Mouse (Mus musculus): ENCODE measurements around the gene Dbndd2. TPM values are rescaled to one million over a fixed set of nuclear protein-coding genes. Genes with fewer than 3 reads are reported as not detected.
A peak's percentile ranks its signal among the peaks of the same experiment; 100 is the strongest.

Dbndd2 gene
- total RNA-seq, 2 experiments from 2014 or later, result 3.9 TPM; not detected in 1

DNA sequence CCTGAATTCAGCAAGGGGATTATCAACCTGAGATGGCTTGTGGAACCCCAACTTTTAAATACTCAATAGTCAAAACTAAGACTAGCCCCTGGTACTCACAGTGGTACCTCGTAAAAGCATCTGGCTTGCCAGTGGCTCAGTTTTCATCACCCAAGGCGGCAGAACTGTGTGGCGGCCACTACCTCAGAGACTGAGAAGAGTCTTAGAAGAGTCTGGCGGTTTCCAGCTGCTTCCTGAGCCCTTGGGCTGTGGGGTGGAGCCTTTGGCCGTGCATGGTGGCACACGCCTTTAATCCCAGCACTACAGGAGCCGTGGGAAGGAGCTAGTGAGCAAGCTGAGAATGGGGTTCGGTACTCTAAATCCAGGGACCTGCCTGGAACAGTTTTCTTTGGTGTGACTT is 36.4 kb downstream of the Dbndd2 start:
- no peak for ATAC-seq (replicated peaks; ENCODE audit: low FRiP score, poor library complexity, severe bottlenecking)

DNA sequence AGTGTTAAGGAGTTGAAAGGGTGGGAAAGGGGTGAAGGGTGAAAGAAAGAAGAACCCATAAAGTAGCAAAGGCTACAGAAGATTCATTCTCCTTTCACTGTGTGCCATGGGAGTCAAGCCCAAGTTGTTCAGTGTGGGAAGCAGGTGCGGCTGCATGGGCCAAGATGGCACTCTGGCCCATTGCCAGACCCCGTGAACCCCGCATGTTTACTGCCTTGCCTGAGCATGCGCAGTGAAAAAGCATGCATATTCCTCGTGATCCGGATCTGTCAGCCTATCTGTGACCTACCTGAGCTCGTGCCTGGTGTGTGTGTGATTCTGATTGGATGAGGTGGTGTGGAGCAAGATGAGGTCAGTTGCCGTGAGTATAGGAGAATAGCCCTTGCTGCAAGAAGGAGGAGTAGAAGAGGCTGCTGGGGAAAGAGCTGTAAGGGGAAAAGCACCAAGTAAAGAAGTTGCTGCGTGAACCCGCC is 37.4 kb downstream of the Dbndd2 start:
- no peak for ATAC-seq (replicated peaks; ENCODE audit: low FRiP score, poor library complexity, severe bottlenecking)

DNA sequence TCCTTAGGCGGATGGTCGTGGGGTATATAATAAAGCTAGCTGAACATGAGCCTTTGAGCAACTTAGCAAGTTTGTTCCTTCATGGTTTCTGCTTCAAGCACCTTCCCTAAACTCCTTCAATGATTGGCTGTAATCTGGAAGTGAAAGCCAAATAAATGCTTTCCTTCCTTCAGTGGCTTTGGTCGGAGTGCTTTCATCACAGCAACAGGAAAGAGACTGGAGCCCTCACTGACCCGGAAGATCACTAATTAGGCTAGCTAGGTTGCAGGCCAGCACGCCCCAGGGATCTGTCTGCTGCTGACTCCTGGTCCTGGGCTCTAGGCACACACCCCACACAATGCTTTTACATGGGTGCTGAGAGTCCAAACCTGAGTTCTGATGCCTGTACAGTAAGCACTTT is 42.7 kb downstream of the Dbndd2 start:
- no peak for ATAC-seq (replicated peaks; ENCODE audit: low FRiP score, poor library complexity, severe bottlenecking)

DNA sequence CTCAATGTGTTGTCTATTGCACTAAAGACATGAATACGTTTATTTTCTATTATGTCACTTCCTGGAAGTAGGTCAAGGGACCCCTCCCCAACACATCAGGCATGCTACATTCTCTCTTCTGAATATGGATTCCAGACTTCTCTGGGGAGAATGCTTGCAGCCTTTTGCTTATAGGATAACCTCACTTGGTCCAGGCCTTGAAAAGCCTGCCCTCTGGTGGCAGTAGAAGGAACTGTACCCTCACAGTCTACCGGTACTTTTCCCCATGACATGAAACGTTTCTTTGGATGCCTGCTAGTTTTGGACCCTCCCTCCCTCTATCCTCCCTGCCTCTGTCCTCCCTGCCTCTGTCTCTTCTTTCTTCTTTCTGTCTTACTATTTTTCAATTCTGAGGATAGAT is 45.3 kb downstream of the Dbndd2 start:
- ATAC-seq (replicated peaks; ENCODE audit: low FRiP score, poor library complexity, severe bottlenecking), result peak; percentile 56

DNA sequence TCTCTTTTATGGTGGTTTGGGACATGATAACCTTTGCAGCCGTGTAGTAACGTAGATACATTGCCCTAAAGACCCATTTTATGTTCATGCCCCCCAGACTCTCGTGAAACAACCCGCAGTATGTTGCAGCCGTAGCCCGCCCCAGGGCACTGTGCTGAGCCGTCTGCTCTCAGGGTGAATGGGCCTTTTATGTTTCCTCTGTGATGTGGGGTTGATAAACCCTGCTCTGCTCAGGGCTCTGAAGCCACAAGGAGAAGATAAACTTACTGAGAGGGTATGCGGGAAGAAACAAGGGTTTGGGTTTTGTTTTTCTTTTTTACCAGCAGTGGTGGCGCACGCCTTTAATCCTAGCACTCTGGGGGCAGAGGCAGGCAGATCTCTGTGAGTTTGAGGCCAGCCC is 48.4 kb downstream of the Dbndd2 start:
- no peak for ATAC-seq (replicated peaks; ENCODE audit: low FRiP score, poor library complexity, severe bottlenecking)

DNA sequence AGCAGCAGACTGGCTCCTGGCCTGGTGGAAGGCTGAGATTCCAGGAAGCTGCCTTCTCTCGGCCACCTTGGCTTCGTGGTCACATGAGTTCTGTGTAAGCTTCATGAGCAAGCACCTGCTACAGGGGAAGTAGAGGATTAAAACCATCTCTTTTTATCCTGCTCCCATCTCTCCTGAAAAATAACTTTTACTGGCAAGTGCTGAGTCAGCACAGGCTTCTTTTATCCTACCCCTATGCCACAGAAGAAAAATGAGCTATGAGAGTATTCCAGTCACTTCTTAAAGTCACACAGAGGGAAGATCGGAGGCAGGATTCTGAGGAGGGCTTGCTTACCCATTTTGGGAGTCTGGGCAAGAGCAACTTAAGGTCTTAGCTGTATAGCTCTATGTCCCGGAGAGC is 51.1 kb downstream of the Dbndd2 start:
- no peak for ATAC-seq (replicated peaks; ENCODE audit: low FRiP score, poor library complexity, severe bottlenecking)

DNA sequence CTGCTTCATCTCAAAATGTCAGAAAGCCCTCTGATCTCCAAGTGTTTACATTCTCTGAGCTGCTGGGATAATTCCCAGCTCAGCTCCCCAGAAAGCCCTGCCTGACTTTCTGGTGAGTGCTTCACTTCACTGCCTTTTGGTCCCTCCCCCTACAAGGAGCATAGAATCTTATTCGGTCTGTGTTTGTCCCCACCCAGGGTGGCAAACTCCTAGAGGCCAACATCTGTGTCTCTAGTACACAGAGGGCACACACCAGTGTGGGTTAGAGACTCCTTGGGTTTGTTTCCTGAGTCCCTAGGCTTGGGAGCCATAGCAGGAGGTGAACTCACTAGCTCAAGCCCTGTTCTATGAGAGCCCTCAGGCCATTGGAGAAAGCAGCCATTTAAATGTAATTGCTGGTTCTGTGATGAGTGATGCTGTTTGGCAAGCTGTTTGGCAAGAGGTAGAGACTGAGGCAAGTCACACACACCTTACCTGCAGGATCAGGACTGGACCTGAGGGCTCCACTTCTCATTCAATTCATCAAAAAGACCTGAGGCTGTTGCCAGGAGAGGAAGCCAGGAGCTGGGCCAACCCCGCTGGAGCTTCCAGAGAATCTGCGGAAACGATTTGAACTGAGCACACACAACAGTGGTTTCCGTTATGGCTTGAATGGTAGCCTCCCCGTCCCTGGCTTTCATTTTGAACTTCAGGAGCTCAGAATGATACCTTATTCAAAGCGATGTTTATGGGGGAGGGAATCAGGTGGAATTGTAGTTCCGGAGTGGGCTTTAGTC is 54.9 kb downstream of the Dbndd2 start:
- ATAC-seq (replicated peaks; ENCODE audit: low FRiP score, poor library complexity, severe bottlenecking), result no peak

DNA sequence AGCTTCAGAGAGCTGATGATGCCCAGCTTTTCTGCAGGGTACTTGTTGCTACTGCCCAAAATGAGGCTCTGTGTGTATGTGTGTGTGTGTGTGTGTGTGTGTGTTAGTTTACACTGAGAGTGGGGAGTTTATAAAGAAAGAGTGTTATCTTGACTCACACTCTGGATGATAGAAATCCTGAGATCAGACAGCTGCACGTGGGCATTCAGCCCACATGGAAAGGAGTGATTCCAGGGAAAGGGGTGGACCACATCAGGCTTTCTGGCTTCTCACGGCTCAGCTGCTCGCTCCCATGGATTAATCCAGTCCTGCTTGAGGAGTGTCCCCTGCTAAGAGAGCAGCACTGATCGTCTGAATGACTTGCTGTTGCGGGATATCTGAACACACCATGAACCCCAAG is 56.2 kb downstream of the Dbndd2 start:
- no peak for ATAC-seq (replicated peaks; ENCODE audit: low FRiP score, poor library complexity, severe bottlenecking)

DNA sequence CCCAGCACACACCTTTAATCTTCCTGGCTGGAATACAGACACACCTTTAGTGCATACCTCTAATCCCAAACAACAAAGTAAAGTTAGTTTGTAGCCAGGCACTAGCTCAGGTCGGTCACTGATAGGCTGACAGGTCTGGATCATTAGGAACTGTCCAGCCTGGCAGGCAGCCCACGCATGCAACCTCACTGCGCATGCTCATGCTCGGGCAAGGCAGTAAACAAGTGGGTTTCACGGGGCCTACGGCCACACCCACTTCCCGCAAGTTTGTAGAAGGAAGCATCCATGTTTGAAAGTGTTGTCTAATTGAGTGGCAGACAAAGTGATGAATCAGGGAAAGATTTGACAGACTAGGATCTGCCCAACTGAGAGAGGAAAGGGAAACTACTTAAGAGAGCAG is 56.7 kb downstream of the Dbndd2 start:
- no peak for ATAC-seq (replicated peaks; ENCODE audit: low FRiP score, poor library complexity, severe bottlenecking)

Other genes starting within 250 kb of the Dbndd2 start
- not detected in 2 replicates for gene Svs2, start 247.6 kb upstream of the Dbndd2 start, total RNA-seq (2015; ENCODE audit: low replicate concordance)
- not detected in 2 replicates for gene Svs2, start 247.6 kb upstream of the Dbndd2 start, total RNA-seq (2017; ENCODE audit: low replicate concordance)
- gene Svs3b, start 229.5 kb upstream of the Dbndd2 start, total RNA-seq (2015; ENCODE audit: low replicate concordance), result not detected in 2 replicates
- not detected in 2 replicates for gene Svs3b, start 229.5 kb upstream of the Dbndd2 start, total RNA-seq (2017; ENCODE audit: low replicate concordance)
- not detected in 2 replicates for gene Svs4, start 207.6 kb upstream of the Dbndd2 start, total RNA-seq (2015; ENCODE audit: low replicate concordance)
- not detected in 2 replicates for gene Svs4, start 207.6 kb upstream of the Dbndd2 start, total RNA-seq (2017; ENCODE audit: low replicate concordance)
- gene Svs3a, start 196.8 kb upstream of the Dbndd2 start, total RNA-seq (2015; ENCODE audit: low replicate concordance), result not detected in 2 replicates
- gene Svs3a, start 196.8 kb upstream of the Dbndd2 start, total RNA-seq (2017; ENCODE audit: low replicate concordance), result not detected in 2 replicates
- not detected in 2 replicates for gene Svs6, start 169.4 kb upstream of the Dbndd2 start, total RNA-seq (2015; ENCODE audit: low replicate concordance)
- not detected in 2 replicates for gene Svs6, start 169.4 kb upstream of the Dbndd2 start, total RNA-seq (2017; ENCODE audit: low replicate concordance)
- gene Svs5, start 153.4 kb upstream of the Dbndd2 start, total RNA-seq (2015; ENCODE audit: low replicate concordance), result not detected in 2 replicates
- gene Svs5, start 153.4 kb upstream of the Dbndd2 start, total RNA-seq (2017; ENCODE audit: low replicate concordance), result not detected in 2 replicates
- 78.0 and 99.7 TPM in 2 replicates for gene Slpi, start 97.0 kb upstream of the Dbndd2 start, total RNA-seq (2015; ENCODE audit: low replicate concordance)
- gene Slpi, start 97.0 kb upstream of the Dbndd2 start, total RNA-seq (2017; ENCODE audit: low replicate concordance), result 6.9 and 12.7 TPM in 2 replicates
- not detected in 2 replicates for gene Rbpjl, start 83.0 kb upstream of the Dbndd2 start, total RNA-seq (2015; ENCODE audit: low replicate concordance)
- not detected in 2 replicates for gene Rbpjl, start 83.0 kb upstream of the Dbndd2 start, total RNA-seq (2017; ENCODE audit: low replicate concordance)
- not detected in 2 replicates for gene Matn4, start 80.9 kb upstream of the Dbndd2 start, total RNA-seq (2015; ENCODE audit: low replicate concordance)
- not detected in 2 replicates for gene Matn4, start 80.9 kb upstream of the Dbndd2 start, total RNA-seq (2017; ENCODE audit: low replicate concordance)
- 0.38 and 0.42 TPM in 2 replicates for gene Sdc4, start 42.2 kb upstream of the Dbndd2 start, total RNA-seq (2015; ENCODE audit: low replicate concordance)
- 0.09 and 0.98 TPM in 2 replicates for gene Sdc4, start 42.2 kb upstream of the Dbndd2 start, total RNA-seq (2017; ENCODE audit: low replicate concordance)
- 7.1 and 9.8 TPM in 2 replicates for gene Sys1, start 29.1 kb upstream of the Dbndd2 start, total RNA-seq (2015; ENCODE audit: low replicate concordance)
- 3.7 and 17.0 TPM in 2 replicates for gene Sys1, start 29.1 kb upstream of the Dbndd2 start, total RNA-seq (2017; ENCODE audit: low replicate concordance)
- not detected in 2 replicates for gene Gm20458, start 25.1 kb upstream of the Dbndd2 start, total RNA-seq (2015; ENCODE audit: low replicate concordance)
- gene Gm20458, start 25.1 kb upstream of the Dbndd2 start, total RNA-seq (2017; ENCODE audit: low replicate concordance), result not detected in 2 replicates
- not detected in 2 replicates for gene Trp53tg5, start 12.4 kb upstream of the Dbndd2 start, total RNA-seq (2015; ENCODE audit: low replicate concordance)
- gene Trp53tg5, start 12.4 kb upstream of the Dbndd2 start, total RNA-seq (2017; ENCODE audit: low replicate concordance), result not detected in 2 replicates
- gene Pigt, start 11.4 kb downstream of the Dbndd2 start, total RNA-seq (2015; ENCODE audit: low replicate concordance), result 13.6 and 17.1 TPM in 2 replicates
- gene Pigt, start 11.4 kb downstream of the Dbndd2 start, total RNA-seq (2017; ENCODE audit: low replicate concordance), result 7.0 and 8.6 TPM in 2 replicates
- not detected in 2 replicates for gene Wfdc2, start 76.3 kb downstream of the Dbndd2 start, total RNA-seq (2015; ENCODE audit: low replicate concordance)
- gene Wfdc2, start 76.3 kb downstream of the Dbndd2 start, total RNA-seq (2017; ENCODE audit: low replicate concordance), result not detected in 2 replicates
- gene Spint3, start 87.4 kb downstream of the Dbndd2 start, total RNA-seq (2015; ENCODE audit: low replicate concordance), result not detected in 2 replicates
- gene Spint3, start 87.4 kb downstream of the Dbndd2 start, total RNA-seq (2017; ENCODE audit: low replicate concordance), result not detected in 2 replicates
- gene Wfdc6a, start 99.3 kb downstream of the Dbndd2 start, total RNA-seq (2015; ENCODE audit: low replicate concordance), result not detected in 2 replicates
- not detected in 2 replicates for gene Wfdc6a, start 99.3 kb downstream of the Dbndd2 start, total RNA-seq (2017; ENCODE audit: low replicate concordance)
- not detected in 2 replicates for gene Eppin, start 107.5 kb downstream of the Dbndd2 start, total RNA-seq (2015; ENCODE audit: low replicate concordance)
- gene Eppin, start 107.5 kb downstream of the Dbndd2 start, total RNA-seq (2017; ENCODE audit: low replicate concordance), result not detected in 2 replicates
- not detected in 2 replicates for gene Wfdc6b, start 127.4 kb downstream of the Dbndd2 start, total RNA-seq (2015; ENCODE audit: low replicate concordance)
- gene Wfdc6b, start 127.4 kb downstream of the Dbndd2 start, total RNA-seq (2017; ENCODE audit: low replicate concordance), result not detected in 2 replicates
- gene Wfdc8, start 127.5 kb downstream of the Dbndd2 start, total RNA-seq (2015; ENCODE audit: low replicate concordance), result not detected in 2 replicates
- not detected in 2 replicates for gene Wfdc8, start 127.5 kb downstream of the Dbndd2 start, total RNA-seq (2017; ENCODE audit: low replicate concordance)
- not detected in 2 replicates for gene Wfdc16, start 152.7 kb downstream of the Dbndd2 start, total RNA-seq (2015; ENCODE audit: low replicate concordance)
- not detected in 2 replicates for gene Wfdc16, start 152.7 kb downstream of the Dbndd2 start, total RNA-seq (2017; ENCODE audit: low replicate concordance)
- gene Wfdc10, start 169.9 kb downstream of the Dbndd2 start, total RNA-seq (2015; ENCODE audit: low replicate concordance), result not detected in 2 replicates
- not detected in 2 replicates for gene Wfdc10, start 169.9 kb downstream of the Dbndd2 start, total RNA-seq (2017; ENCODE audit: low replicate concordance)
- not detected in 2 replicates for gene Wfdc9, start 170.5 kb downstream of the Dbndd2 start, total RNA-seq (2015; ENCODE audit: low replicate concordance)
- gene Wfdc9, start 170.5 kb downstream of the Dbndd2 start, total RNA-seq (2017; ENCODE audit: low replicate concordance), result not detected in 2 replicates
- gene Wfdc11, start 188.0 kb downstream of the Dbndd2 start, total RNA-seq (2015; ENCODE audit: low replicate concordance), result not detected in 2 replicates
- 0.77 TPM in 1 of 2 replicates, not detected in the other for gene Wfdc11, start 188.0 kb downstream of the Dbndd2 start, total RNA-seq (2017; ENCODE audit: low replicate concordance)
- not detected in 2 replicates for gene Wfdc13, start 199.0 kb downstream of the Dbndd2 start, total RNA-seq (2015; ENCODE audit: low replicate concordance)
- gene Wfdc13, start 199.0 kb downstream of the Dbndd2 start, total RNA-seq (2017; ENCODE audit: low replicate concordance), result not detected in 2 replicates
- not detected in 2 replicates for gene Spint4, start 212.4 kb downstream of the Dbndd2 start, total RNA-seq (2015; ENCODE audit: low replicate concordance)
- not detected in 2 replicates for gene Spint4, start 212.4 kb downstream of the Dbndd2 start, total RNA-seq (2017; ENCODE audit: low replicate concordance)
- not detected in 2 replicates for gene Spint5, start 229.2 kb downstream of the Dbndd2 start, total RNA-seq (2015; ENCODE audit: low replicate concordance)
- gene Spint5, start 229.2 kb downstream of the Dbndd2 start, total RNA-seq (2017; ENCODE audit: low replicate concordance), result not detected in 2 replicates

All from erythroblast, adult 5-6 weeks (primary cell).